Comparison of ENCODE assay signal across 10 mouse cellular contexts in the genomic region with DNA sequence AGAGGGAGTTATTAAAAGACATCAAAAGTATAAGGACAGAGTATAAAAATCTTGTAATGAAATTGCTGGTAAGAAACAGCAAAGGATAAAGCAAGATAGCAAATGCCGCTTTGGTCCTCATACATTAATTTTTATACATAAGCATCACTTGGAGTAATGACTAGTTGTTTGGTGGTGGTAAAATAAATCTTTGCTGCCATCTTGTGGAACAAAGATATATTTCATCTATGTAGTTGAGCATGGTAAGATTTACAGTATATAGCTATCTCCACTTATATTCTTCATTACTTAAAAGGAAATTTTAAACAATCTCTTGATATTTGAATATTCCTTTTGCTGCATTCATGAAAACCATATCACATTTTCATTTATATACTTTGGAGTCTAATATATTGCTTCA. TPM values are rescaled to one million over a fixed set of nuclear protein-coding genes. Genes with fewer than 3 reads are reported as not detected.
A peak's percentile ranks its signal among the peaks of the same experiment; 100 is the strongest.
DNase-seq lines count a peak whose midpoint lies in the region; ATAC-seq and TF ChIP-seq lines count a peak whose summit lies in the region.
"Had no signal": no experiment of that assay in that cellular context is flagged by ENCODE, and none has a peak within 500 bp of the region (broad histone marks: within the 10 kb centered on the region; RNA-seq: fewer than 3 reads in every experiment).

No protein-coding gene starts in this region.

- peak; percentile 88 for TF ChIP-seq RAD21 in CH12.LX (IDR thresholded peaks at IDR 0.05; ENCODE audit: low read depth, low read length)

- WGBS in heart, postnatal 0 days = 43% methylated on average over 1 of the region's 1 CpGs
- WGBS in heart, embryonic 12.5 days = 40% methylated on average over 1 of the region's 1 CpGs

- no peak overlapping the region for H3K4me3 ChIP-seq in heart, postnatal 0 days (ENCODE audit: low read depth, low read length)
- no peak overlapping the region for H3K4me3 ChIP-seq in heart, embryonic 12.5 days
- no peak overlapping the region for H3K4me3 ChIP-seq in CH12.LX (replicated peaks in 1 of 3; ENCODE audit: low read depth in 2 of 3, low read length in 2 of 3, poor library complexity in 1 of 3)
- H3K4me3 ChIP-seq: lung, embryonic 15.5 days had no signal

- H3K27me3 ChIP-seq in heart, postnatal 0 days (ENCODE audit: control insufficient read depth, insufficient read depth, low read length) = no peaks in the 10 kb centered on the region
- no peaks in the 10 kb centered on the region for H3K27me3 ChIP-seq in heart, embryonic 12.5 days (replicated peaks)
- H3K27me3 ChIP-seq in CH12.LX (replicated peaks) = no peaks in the 10 kb centered on the region
- H3K27me3 ChIP-seq: lung, embryonic 15.5 days had no signal

- DNase-seq in heart, postnatal 0 days (ENCODE audit: low spot score) = peak; percentile 13
- peak; percentile 48 for DNase-seq in CH12.LX (ENCODE audit: extremely low read depth)
- DNase-seq in embryo, embryonic 10.5 days (ENCODE audit: low spot score) = peak; percentile 70
- peak; percentile 42 for DNase-seq in mesoderm, embryonic 11.5 days (ENCODE audit: low read depth, low spot score)
- no peak for DNase-seq in spleen, adult 18-20 months
- DNase-seq in left cerebral cortex, adult 9 months (ENCODE audit: low spot score in 2 of 2) = no peak
- no peak for DNase-seq in spleen, postnatal 4 days (ENCODE audit: low spot score in 2 of 2)
- DNase-seq: kidney, postnatal 4 days had no signal

- no peaks in the 10 kb centered on the region for H3K9me3 ChIP-seq in heart, postnatal 0 days (replicated peaks; ENCODE audit: control insufficient read depth, low read length)
- H3K9me3 ChIP-seq in heart, embryonic 12.5 days (replicated peaks) = no peaks in the 10 kb centered on the region
- no peaks in the 10 kb centered on the region for H3K9me3 ChIP-seq in CH12.LX (replicated peaks; ENCODE audit: low read length)
- H3K9me3 ChIP-seq: lung, embryonic 15.5 days had no signal

- H3K4me1 ChIP-seq in heart, postnatal 0 days (ENCODE audit: control insufficient read depth, insufficient read depth) = no peaks in the 10 kb centered on the region
- H3K4me1 ChIP-seq in heart, embryonic 12.5 days (replicated peaks) = no peaks in the 10 kb centered on the region
- peaks cover under 1 to 6% of the 10 kb centered on the region in 2 experiments; a peak in 2 of 4 replicates for H3K4me1 ChIP-seq in CH12.LX (ENCODE audit: control insufficient read depth in 1 of 2, insufficient read depth in 2 of 2)
- H3K4me1 ChIP-seq: lung, embryonic 15.5 days had no signal

- no peaks in the 10 kb centered on the region for H3K36me3 ChIP-seq in heart, postnatal 0 days (replicated peaks; ENCODE audit: control insufficient read depth, insufficient read depth, low read length)
- no peaks in the 10 kb centered on the region for H3K36me3 ChIP-seq in heart, embryonic 12.5 days
- H3K36me3 ChIP-seq in CH12.LX (replicated peaks in 1 of 2; ENCODE audit: control insufficient read depth in 1 of 2, insufficient read depth in 1 of 2, low read length in 1 of 2) = no peaks in the 10 kb centered on the region
- H3K36me3 ChIP-seq: lung, embryonic 15.5 days had no signal

- no peak for ATAC-seq in heart, postnatal 0 days (ENCODE audit: insufficient read depth, low read depth)
- no peak for ATAC-seq in heart, embryonic 12.5 days (ENCODE audit: insufficient number of reproducible peaks, low FRiP score)

- TF ChIP-seq EP300 in heart, postnatal 0 days (IDR thresholded peaks at IDR 0.05; ENCODE audit: low read depth) = no peak
- no peak for TF ChIP-seq EP300 in CH12.LX (IDR thresholded peaks at IDR 0.05; ENCODE audit: low read length)

- 0 out of 2 replicates have a peak, but pooled peaks have one; percentile 14 for TF ChIP-seq CTCF in heart, postnatal 0 days (IDR thresholded peaks at IDR 0.05; ENCODE audit: low read depth)
- TF ChIP-seq CTCF in CH12.LX (conservative IDR thresholded peaks at IDR 0.05 in 1 of 2, IDR thresholded peaks at IDR 0.05 in 1 of 2; ENCODE audit: low read depth in 2 of 2, low read length in 2 of 2) = peak in 1 of 2 experiments; percentile 67; a peak in 2 of 4 replicates

- no peak overlapping the region for H3K4me2 ChIP-seq in heart, postnatal 0 days (ENCODE audit: low read depth, low read length)
- no peak overlapping the region for H3K4me2 ChIP-seq in heart, embryonic 12.5 days
- H3K4me2 ChIP-seq in CH12.LX (ENCODE audit: insufficient read depth, low read depth, poor library complexity, severe bottlenecking) = no peak overlapping the region
- H3K4me2 ChIP-seq: lung, embryonic 15.5 days had no signal

- no peak overlapping the region for H3K27ac ChIP-seq in heart, postnatal 0 days (ENCODE audit: low read depth)
- H3K27ac ChIP-seq in heart, embryonic 12.5 days (ENCODE audit: poor library complexity, severe bottlenecking) = no peak overlapping the region
- H3K27ac ChIP-seq in CH12.LX (ENCODE audit: insufficient read depth, low read depth) = no peak overlapping the region
- H3K27ac ChIP-seq: lung, embryonic 15.5 days had no signal

- TF ChIP-seq POLR2A in CH12.LX (IDR thresholded peaks at IDR 0.05; ENCODE audit: low read depth, low read length) = no peak

- in situ Hi-C loops in CH12.LX (cut with MboI; ENCODE audit: low pct_ligation_motif_present, low pct_unique_long_range_greater_than_20kb, low sequenced_read_pairs) = no loop called here

- H3K9ac ChIP-seq in heart, postnatal 0 days (replicated peaks; ENCODE audit: low read depth, low read length) = no peak overlapping the region
- no peak overlapping the region for H3K9ac ChIP-seq in heart, embryonic 12.5 days
- H3K9ac ChIP-seq in CH12.LX (ENCODE audit: insufficient read depth, low read depth) = no peak overlapping the region
- H3K9ac ChIP-seq: lung, embryonic 15.5 days had no signal

- dilution Hi-C loops in CH12.LX (cut with MboI; ENCODE audit: extremely low pct_ligation_motif_present, extremely low pct_unique_long_range_greater_than_20kb, low sequenced_read_pairs) = no loop called here

- no peaks in the 10 kb centered on the region for H3K79me2 ChIP-seq in CH12.LX (replicated peaks; ENCODE audit: control insufficient read depth, extremely low read depth, insufficient read depth, poor library complexity, severe bottlenecking)

TF ChIP-seq in CH12.LX, 34 proteins besides CTCF, POLR2A, EP300 and RAD21:
- TF ChIP-seq CHD1 (IDR thresholded peaks at IDR 0.05; ENCODE audit: low read depth, low read length) (no peak), ETS1 (conservative IDR thresholded peaks at IDR 0.05; ENCODE audit: low read depth, low read length) (no peak), SMC3 (IDR thresholded peaks at IDR 0.05; ENCODE audit: low read depth, low read length) (peak; percentile 51)

RNA-seq across cellular contexts. Expression of gene Chordc1, which starts 14.4 kb away (rescaled TPM):
- total RNA-seq in heart, postnatal 0 days (2014; rRNA removed; ENCODE audit: low replicate concordance) = 15.0 and 69.7 TPM in 2 replicates
- polyA plus RNA-seq in heart, postnatal 0 days (2015; fragmentation: Nextera tagmentation; extraction: Ambion mirVana) = 51.7 and 53.5 TPM in 2 replicates
- 79.4 and 83.7 TPM in 2 replicates for polyA plus RNA-seq in heart, embryonic 12.5 days (2016; fragmentation: Nextera tagmentation; extraction: Ambion mirVana)
- 95.1 and 129 TPM in 2 replicates for total RNA-seq in CH12.LX (2012; rRNA removed)
- total RNA-seq in CH12.LX (2014; rRNA removed) = 59.3 and 85.6 TPM in 2 replicates
- polyA plus RNA-seq in CH12.LX (2012; ENCODE audit: insufficient read length, low read depth) = 124 and 160 TPM in 2 replicates

Comparison
In these comparisons a context has a peak if more than half of its experiments do, and no peak if none do; other contexts are left out.
1. DNase-seq: peak in heart, postnatal 0 days (single experiment), CH12.LX (single experiment), embryo, embryonic 10.5 days (single experiment) and mesoderm, embryonic 11.5 days (single experiment); none in spleen, adult 18-20 months (0 of 2), left cerebral cortex, adult 9 months (0 of 2) and spleen, postnatal 4 days (0 of 2).